Mouse (Mus musculus) limb, embryonic 11.5 days (tissue): ENCODE data around the gene Ifrd2. TPM values are rescaled to one million over a fixed set of nuclear protein-coding genes. Genes with fewer than 3 reads are reported as not detected.

Source experiments
- ATAC-seq: fragments of 200-750 bp; cut with Nextera tagmentation; 2 replicates; pipeline ENCODE4 v1.8.0; 2017; ENCODE audit warnings: low read depth; ENCODE audit not compliant: insufficient number of reproducible peaks, low FRiP score, low TSS enrichment
- DNase-seq: peaks from one replicate; pipeline ENCODE4 v3.0.0-alpha.2; 2015; ENCODE audit warnings: low spot score
- H3K27ac ChIP-seq: fragments of 300-500 bp; sonication (generic); replicated peaks from 2 replicates; pipeline ENCODE4 v1.5.1; 2014; ENCODE audit warnings: low read depth, mild to moderate bottlenecking, low read length
- H3K27me3 ChIP-seq: fragments of 300-500 bp; sonication (generic); 2 replicates; pipeline ENCODE4 v1.6.1; 2014; ENCODE audit warnings: mild to moderate bottlenecking, low read length, mixed read lengths; ENCODE audit not compliant: control insufficient read depth, insufficient read depth
- H3K36me3 ChIP-seq: fragments of 300-500 bp; sonication (generic); 2 replicates; pipeline ENCODE4 v1.6.1; 2014; ENCODE audit warnings: mild to moderate bottlenecking, low read length, moderate library complexity, mixed read lengths; ENCODE audit not compliant: control insufficient read depth, insufficient read depth
- H3K4me1 ChIP-seq: fragments of 300-500 bp; sonication (generic); 2 replicates; pipeline ENCODE4 v1.6.1; 2014; ENCODE audit warnings: low read length, mixed read lengths; ENCODE audit not compliant: control insufficient read depth, insufficient read depth
- H3K4me2 ChIP-seq: fragments of 300-500 bp; sonication (generic); 2 replicates; pipeline ENCODE4 v1.6.1; 2014; ENCODE audit warnings: low read depth, mild to moderate bottlenecking, moderate library complexity; ENCODE audit not compliant: severe bottlenecking
- H3K4me3 ChIP-seq: fragments of 300-500 bp; sonication (generic); 2 replicates; pipeline ENCODE4 v1.5.1; 2014; ENCODE audit warnings: low read depth, low read length
- H3K9ac ChIP-seq: fragments of 300-500 bp; sonication (generic); 2 replicates; pipeline ENCODE4 v1.6.1; 2014; ENCODE audit warnings: mild to moderate bottlenecking, low read length
- H3K9me3 ChIP-seq: fragments of 300-500 bp; sonication (generic); 2 replicates; pipeline ENCODE4 v1.6.1; 2016; ENCODE audit warnings: low read length; ENCODE audit not compliant: control insufficient read depth
- WGBS: fragments of 180-500 bp; shearing (Covaris S2); extraction: QIAGEN DNeasy Blood & Tissue Kit; methylation state at CpG from one replicate; pipeline ENCODE4 v1.1.7; 2014; 5-methylcytosine and 5-hydroxymethylcytosine counted together
- polyA plus RNA-seq: library from polyadenylated mRNA; unstranded; fragments of >200 nt; fragmentation: Nextera tagmentation; extraction: Ambion mirVana; gene quantifications from 2 replicates; pipeline ENCODE4 v1.2.1, GENCODE M21; 2014

The Ifrd2 gene
- polyA plus RNA-seq, 1 experiment from 2014 or later, result 49.0 TPM

DNA sequence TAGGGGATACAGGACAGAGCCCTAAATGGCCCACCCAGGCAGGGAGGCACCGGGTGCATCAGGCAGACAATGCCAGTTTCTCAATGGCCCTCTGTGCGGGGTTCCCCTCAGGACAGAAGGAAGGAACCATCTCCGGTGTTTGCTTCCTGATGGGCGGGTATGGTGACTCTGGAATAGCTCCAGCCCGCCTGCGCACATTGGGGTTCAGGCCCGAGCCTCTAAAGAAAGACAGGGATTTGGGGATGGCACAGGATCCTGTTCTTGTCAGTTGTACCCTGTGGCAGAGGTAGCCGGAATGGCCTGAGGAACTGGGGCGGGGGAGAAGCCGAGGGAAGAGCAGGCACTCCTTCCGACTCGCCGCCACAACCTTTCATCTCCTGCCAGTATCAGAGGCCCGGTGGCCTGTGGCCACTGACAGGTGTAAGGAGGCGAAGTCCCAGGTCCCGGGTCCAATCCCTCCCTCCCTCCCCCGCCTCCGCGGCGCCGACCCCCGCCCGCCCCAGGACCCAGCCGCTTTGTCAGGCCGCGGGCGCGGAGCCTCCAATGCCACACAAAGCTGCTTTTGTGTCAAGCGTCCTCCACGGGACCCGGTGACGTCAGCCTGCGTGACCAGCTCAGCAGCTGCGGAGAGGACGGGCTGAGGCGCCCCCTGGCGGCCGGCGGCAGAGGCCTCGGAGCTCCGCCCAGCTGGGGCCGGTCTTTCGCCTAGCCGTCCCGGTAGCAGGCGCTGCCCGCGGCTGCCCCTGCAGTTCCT lies 24.9 kb downstream of the Ifrd2 start:
- Histone ChIP-seq H3K9ac (peak overlapping the region; percentile 60), H3K4me2 (peak overlapping the region; percentile 67), H3K27me3 (no peaks in the 10 kb centered on the region), H3K4me3 (peak overlapping the region; percentile 29), H3K27ac (peak overlapping the region; percentile 84), H3K36me3 (peaks cover 19% of the 10 kb centered on the region), H3K4me1 (peaks cover 44% of the 10 kb centered on the region), H3K9me3 (no peaks in the 10 kb centered on the region)
- DNase-seq (peak; percentile 99), ATAC-seq (peak; percentile 88)
- 9% methylated on average over 38 of the region's 48 CpGs for WGBS

- no peaks in the 10 kb centered on the region for H3K27me3 ChIP-seq
- H3K9me3 ChIP-seq, result no peaks in the 10 kb centered on the region
- peak overlapping the region; percentile 60; the same call in 1 of the 2 replicates for H3K9ac ChIP-seq
- peaks cover 37% of the 10 kb centered on the region for H3K4me1 ChIP-seq
- peaks cover 23% of the 10 kb centered on the region for H3K36me3 ChIP-seq
- 0 out of 2 replicates have a peak, but pooled peaks have one; percentile 2 for ATAC-seq
- peak overlapping the region; percentile 73 for H3K27ac ChIP-seq
- no peak for DNase-seq
- H3K4me3 ChIP-seq, result peak overlapping the region; percentile 29; the same call in 1 of the 2 replicates
- peak overlapping the region; percentile 67 for H3K4me2 ChIP-seq
- WGBS, result 14% methylated on average over 12 of the region's 12 CpGs
Observed at GRCm38 (mm10) chr9:107612945-107613569, 25.6 kb downstream of the Ifrd2 start.

- Histone ChIP-seq H3K4me1 (peaks cover 18% of the 10 kb centered on the region), H3K4me3 (no peak overlapping the region)
- 88% methylated on average over 4 of the region's 4 CpGs for WGBS
Observed at GRCm38 (mm10) chr9:107615035-107615434, 27.6 kb downstream of the Ifrd2 start.

DNA sequence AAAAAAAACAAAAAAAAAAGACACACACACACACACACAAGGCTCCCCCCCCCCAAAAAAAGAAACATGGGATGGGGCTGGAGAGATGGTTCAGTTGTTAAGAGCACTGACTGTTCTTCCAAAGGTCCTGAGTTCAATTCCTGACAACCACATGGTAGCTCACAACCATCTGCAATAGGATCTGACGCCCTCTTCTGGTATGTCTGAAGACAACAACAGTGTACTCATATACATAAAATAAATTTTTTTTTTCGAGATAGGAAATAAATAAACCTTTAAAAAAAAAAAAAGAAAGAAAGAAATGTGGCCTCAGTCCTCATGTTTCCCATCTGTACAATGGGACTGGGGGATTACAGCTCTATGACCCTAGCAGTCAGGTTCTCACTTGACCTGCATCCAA lies 30.0 kb downstream of the Ifrd2 start:
- Histone ChIP-seq H3K4me1 (peaks cover 6% of the 10 kb centered on the region), H3K9ac (no peak overlapping the region), H3K4me3 (no peak overlapping the region), H3K27ac (no peak overlapping the region), H3K4me2 (no peak overlapping the region), H3K27me3 (no peaks in the 10 kb centered on the region), H3K36me3 (peaks cover 33% of the 10 kb centered on the region), H3K9me3 (no peaks in the 10 kb centered on the region)
- DNase-seq (no peak), ATAC-seq (no peak)
- WGBS, result 89% methylated on average over 2 of the region's 2 CpGs

More at GRCm38 (mm10) chr9:107615035-107615434, 27.6 kb downstream of the Ifrd2 start:
- ATAC-seq (no peak), DNase-seq (no peak)
- H3K27me3 ChIP-seq, result no peaks in the 10 kb centered on the region
- peaks cover 32% of the 10 kb centered on the region for H3K36me3 ChIP-seq
- no peaks in the 10 kb centered on the region for H3K9me3 ChIP-seq
- no peak overlapping the region for H3K9ac ChIP-seq
- H3K27ac ChIP-seq, result no peak overlapping the region
- no peak overlapping the region for H3K4me2 ChIP-seq

GRCm38 (mm10) chr9:107618098-107618497 lies 30.7 kb downstream of the Ifrd2 start:
- Histone ChIP-seq H3K27ac (no peak overlapping the region), H3K4me1 (peaks cover under 1% of the 10 kb centered on the region)
- WGBS, result 98% methylated on average over 6 of the region's 6 CpGs

DNA sequence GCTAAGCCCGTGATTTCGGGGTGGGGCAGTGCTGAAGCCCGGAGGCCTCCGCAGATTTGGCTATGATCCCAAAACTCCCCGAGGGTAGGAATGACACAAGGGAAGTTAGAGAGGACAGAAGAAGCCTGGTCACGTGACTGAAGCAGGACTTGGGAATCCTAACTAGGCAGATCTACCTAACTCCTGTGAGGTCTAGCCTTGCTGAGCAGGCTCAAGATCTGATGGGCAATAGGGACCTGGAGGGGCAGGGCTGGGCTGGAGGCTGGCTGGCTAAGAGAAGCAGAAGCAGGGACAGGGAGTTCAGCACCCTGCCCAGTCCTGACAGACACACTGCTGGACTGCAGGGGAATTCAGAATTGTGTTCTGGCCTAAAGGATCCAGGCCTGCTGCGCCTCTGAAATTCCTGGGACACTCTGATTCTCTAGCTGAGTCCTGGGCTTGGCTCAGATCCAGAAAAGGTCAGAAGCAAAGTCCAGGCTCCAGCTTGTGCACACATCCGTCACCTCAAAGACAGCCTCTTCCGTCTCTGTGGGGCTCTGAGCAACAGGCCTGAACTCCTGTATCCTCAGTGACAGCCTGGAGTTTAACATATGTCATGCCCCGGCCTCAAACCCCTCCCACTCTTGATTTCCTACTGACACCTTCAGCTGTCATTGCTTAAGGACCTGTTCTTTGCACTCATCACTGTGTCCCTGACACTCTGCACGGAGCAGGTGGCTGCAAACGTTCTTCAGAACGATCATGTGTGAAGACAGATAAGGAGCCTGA lies 31.5 kb downstream of the Ifrd2 start:
- ATAC-seq (no peak), DNase-seq (no peak)
- 76% methylated on average over 13 of the region's 13 CpGs for WGBS
- Histone ChIP-seq H3K4me3 (no peak overlapping the region), H3K4me2 (no peak overlapping the region), H3K9me3 (no peaks in the 10 kb centered on the region), H3K27me3 (no peaks in the 10 kb centered on the region), H3K27ac (no peak overlapping the region), H3K4me1 (no peaks in the 10 kb centered on the region), H3K36me3 (peaks cover 33% of the 10 kb centered on the region), H3K9ac (no peak overlapping the region)

More at GRCm38 (mm10) chr9:107618098-107618497, 30.7 kb downstream of the Ifrd2 start:
- peaks cover 33% of the 10 kb centered on the region for H3K36me3 ChIP-seq
- no peak overlapping the region for H3K4me3 ChIP-seq
- H3K9ac ChIP-seq, result no peak overlapping the region
- no peak for DNase-seq
- H3K4me2 ChIP-seq, result no peak overlapping the region
- no peaks in the 10 kb centered on the region for H3K9me3 ChIP-seq
- no peak for ATAC-seq
- no peaks in the 10 kb centered on the region for H3K27me3 ChIP-seq

GRCm38 (mm10) chr9:107619546-107619879 lies 32.1 kb downstream of the Ifrd2 start:
- no peak overlapping the region for H3K4me2 ChIP-seq
- no peaks in the 10 kb centered on the region for H3K4me1 ChIP-seq
- ATAC-seq (no peak), DNase-seq (no peak)
- no peaks in the 10 kb centered on the region for H3K27me3 ChIP-seq
- no peak overlapping the region for H3K4me3 ChIP-seq
- WGBS, result 82% methylated on average over 13 of the region's 13 CpGs
- no peak overlapping the region for H3K27ac ChIP-seq
- no peak overlapping the region for H3K9ac ChIP-seq
- H3K9me3 ChIP-seq, result no peaks in the 10 kb centered on the region
- peaks cover 30% of the 10 kb centered on the region for H3K36me3 ChIP-seq

GRCm38 (mm10) chr9:107620954-107621353 lies 33.5 kb downstream of the Ifrd2 start:
- H3K27ac ChIP-seq, result no peak overlapping the region
- peaks cover 25% of the 10 kb centered on the region; the same call in 1 of the 2 replicates for H3K36me3 ChIP-seq
- no peaks in the 10 kb centered on the region for H3K9me3 ChIP-seq
- ATAC-seq (no peak), DNase-seq (no peak)
- H3K4me1 ChIP-seq, result no peaks in the 10 kb centered on the region
- no peak overlapping the region for H3K4me2 ChIP-seq
- H3K27me3 ChIP-seq, result no peaks in the 10 kb centered on the region
- H3K4me3 ChIP-seq, result no peak overlapping the region
- H3K9ac ChIP-seq, result no peak overlapping the region
